Mouse (Mus musculus): ENCODE measurements around the gene Gm20388.
A peak's percentile ranks its signal among the peaks of the same experiment; 100 is the strongest.

Gm20388 gene

DNA sequence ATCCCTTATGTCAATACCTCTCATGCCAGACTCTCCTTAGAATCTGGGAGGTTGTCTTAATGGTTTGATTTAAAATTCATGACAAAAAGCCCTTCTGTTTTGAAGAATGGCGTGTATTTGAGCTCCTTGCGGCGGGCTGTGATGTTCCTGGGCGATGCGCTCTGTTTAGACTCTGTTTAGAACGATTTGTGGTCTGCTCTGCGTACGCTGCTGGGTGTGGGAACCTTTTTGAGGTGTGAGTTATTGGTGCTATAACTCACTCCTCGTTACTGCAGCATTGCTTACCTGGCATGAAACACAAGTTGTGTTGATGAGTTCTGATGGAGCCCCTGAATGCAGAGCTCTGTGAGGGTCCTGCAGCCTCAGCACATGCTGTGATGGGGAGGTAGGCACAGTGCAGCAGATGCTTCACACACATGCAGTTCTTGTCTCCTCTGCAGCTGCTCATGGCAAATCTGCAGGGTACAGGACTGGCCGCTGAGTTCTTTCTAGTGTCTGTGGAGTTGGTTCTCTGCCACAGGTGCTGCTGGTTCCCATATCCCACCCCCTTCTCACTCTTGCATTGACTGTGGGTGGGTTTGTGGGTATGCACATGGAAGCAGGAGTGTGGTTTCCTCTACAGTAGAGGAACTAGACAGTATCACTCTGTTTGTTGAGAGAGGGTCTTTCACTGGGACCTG lies 4363.9 kb downstream of the Gm20388 start:
- DNase-seq, result no peak

DNA sequence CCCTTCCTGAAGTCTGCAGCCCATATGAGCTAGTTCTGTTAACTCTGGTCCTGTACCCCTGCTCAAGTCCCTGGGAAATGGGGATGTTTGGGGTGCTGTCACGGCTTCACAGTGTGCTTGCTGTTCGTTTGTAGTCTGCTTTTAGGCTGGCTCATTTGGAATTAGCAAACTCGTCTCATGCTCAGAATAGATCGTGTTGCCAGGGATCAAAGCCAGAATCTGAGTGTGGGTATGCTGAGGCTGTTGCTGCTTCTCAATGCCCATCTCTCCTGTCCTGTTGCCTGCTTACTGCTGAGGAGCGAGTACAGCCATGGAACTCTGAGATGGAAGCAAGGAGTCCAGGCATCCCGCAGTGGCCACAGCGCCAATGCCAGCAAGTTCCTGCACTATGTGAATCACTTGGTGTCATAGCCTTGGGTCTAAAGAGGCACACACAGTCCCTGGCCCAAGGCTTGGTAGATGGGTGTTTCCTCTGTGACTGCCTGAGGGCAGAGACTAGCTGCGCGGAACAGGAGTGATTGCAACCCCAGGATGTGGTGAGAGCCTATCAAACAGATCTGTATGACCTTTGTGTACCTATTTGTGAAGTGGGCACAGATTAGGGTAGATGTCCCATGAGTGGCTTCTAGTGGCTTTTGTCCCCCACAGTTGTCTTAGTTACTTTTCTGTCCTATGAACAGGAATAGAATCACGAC lies 4364.9 kb downstream of the Gm20388 start:
- DNase-seq, result peak in 1 of 2 experiments; percentile 23

DNA sequence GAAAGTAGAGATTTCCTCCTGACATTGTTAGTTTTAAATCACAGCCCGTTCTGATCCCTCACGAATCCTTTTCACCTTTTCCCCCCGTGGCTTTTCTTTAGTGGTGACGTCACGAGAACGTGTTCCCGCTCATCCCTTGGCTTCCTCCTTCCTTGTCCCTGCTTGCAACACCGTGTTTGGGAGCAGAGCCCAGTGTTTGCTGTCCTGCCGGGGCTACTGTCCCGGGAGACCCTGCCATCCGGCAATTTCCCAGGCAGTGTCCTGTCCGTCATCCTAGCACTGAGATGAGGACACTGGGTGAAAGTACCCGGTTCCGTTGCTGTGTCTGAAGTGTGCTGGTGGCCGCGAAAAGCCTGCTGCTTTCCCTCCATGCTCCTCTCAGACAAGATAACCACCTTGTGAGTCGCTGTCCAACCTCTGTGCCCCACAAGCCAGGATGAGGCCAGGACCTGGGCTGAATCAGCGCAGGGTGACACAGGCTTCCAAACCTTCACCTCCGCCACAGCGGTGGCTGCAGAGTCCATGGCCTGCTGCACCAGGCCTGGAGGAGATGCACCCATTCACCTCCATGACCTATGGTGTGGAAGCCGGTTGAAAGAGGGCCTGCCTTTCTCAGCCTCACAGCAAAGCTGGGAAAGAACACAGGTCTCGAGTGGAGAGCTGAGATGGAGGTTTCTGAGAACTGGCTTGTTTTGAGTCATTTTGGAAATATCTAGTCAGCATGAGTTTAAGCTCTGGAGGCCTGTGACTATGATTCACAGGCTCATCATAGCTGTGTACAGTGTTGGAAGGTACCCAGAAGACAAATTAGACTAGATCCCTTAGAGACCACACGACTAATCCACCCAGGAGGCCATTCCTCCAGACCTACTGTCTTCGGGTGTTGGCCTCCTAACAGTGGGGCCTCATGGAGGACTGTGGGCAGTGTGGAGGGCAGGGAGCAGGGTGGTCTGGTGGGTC lies 4367.6 kb downstream of the Gm20388 start:
- DNase-seq, result peak in 1 of 2 experiments; percentile 33

DNA sequence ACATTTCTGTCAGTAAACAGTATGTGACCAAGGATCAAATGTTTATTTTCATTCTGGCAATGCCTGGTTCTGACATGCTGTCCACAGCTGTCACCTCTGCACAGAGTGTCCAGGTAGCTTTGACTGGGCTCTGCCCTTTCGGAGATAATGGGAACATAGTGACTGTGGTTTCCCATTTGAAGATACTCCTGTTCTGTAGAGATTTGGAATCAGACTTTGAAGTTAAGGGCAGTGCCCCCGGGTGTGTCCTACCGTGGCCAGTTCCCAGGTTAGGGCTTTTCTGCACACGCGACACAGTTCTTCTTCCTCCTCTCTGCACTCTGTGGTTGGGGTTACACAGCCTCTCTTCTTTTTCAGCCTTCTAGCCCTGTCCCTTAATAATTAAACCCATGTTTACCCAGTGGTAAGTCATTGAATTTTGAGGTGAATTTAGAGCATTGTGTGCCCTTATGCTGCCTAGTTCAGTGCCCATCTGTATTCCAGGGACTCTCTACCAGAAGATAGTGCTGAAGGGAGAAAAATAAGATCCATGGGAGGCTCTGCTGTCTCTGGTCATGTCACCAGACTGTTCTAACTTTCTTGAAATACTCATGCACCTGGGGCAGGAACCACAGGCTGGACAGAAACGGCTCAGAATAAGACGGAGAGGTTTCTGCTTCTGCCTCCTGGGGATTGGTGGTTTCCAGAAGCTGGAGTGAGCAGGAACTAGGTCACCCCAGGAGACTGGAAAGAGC lies 4368.5 kb downstream of the Gm20388 start:
- DNase-seq, result no peak

DNA sequence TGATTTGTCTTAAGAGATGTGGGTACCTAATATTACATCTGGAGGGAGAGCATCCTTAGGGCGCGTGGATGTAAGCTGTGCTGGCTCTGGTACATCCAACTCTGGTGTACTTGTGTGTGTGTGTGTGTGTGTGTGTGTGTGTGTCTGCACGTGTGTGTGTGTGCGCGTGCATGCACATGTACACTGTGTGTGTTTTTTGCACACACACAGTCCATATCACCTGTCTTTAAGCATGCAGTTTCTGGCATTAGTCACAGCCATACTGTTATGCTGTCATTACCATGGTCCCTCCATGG lies 4369.0 kb downstream of the Gm20388 start:
- no peak for DNase-seq

DNA sequence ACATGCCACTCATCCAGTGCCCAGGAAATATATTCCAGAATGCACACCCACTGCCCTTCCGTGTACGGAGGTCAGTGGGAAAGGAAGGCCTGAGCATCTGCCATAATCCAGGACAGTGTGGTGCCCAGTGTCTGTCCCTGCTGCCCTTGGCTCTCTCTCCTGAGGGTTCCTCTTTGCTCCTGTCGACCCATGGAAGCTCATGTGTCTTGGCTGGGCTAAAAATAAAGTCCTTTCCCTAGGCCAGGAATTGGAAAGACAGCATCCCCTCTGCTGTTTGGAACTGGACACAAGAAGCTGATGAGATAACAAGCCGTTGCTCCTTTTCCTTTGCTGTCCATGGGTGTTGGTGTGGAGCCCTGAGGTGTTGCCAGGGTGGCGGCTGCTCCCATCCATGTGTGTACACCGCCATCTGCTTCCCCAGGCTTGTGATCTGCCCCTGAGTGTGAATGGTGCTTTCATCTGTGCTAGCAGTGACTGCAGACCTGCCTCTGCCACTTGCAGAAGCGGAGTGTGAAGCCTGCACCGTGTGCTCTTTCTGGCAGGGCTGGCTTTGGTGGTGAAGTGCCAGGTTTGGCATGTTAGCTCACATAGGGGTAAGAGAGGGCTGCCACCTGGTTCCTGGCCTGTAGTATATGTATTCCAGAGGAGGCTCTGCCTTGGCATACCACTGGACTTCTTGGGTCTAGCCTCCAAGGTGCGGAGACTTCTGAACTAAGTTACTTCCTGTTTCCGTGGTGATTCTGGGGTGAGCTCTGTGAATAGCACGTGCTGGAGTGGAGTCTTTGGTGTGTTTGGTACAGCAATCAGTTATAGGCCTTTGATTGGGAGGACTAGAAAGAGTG lies 4371.3 kb downstream of the Gm20388 start:
- no peak for DNase-seq

DNA sequence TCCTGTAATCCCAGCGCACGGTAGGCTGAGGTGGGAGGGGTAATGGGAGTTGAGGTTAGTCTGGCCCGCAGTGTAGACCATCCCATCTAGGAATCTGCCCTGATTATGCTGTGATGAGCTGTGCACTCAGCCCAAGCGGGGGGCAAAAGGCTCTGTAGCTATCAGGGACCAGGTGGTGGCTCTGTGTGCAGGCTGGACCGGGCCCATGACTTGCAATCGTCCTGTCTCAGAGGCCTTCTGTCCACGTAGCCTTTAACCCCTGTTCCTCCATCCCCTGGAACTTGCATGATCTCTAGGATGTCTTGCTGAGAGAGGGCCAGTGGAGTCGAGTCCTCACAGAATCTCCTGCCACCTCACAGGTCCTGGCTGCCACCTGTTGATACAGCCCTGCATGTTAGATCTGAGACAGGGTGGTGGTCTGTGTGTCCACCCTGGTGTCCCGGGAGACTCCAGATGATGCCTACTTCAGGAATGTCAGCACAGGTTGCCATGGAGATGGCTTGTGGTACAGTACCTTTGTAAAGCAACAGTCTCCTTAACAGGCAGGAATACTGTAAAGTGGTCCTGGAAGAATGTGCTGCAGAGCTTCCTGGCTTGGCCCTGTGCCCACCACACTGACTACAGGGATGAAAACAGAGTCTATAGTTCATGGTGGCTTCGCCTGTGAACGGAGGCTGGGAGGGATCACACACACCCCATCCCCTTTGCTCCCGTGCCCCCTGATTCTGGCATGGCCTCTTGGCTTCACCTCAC lies 4372.4 kb downstream of the Gm20388 start:
- DNase-seq, result peak in 1 of 2 experiments; percentile 48

DNA sequence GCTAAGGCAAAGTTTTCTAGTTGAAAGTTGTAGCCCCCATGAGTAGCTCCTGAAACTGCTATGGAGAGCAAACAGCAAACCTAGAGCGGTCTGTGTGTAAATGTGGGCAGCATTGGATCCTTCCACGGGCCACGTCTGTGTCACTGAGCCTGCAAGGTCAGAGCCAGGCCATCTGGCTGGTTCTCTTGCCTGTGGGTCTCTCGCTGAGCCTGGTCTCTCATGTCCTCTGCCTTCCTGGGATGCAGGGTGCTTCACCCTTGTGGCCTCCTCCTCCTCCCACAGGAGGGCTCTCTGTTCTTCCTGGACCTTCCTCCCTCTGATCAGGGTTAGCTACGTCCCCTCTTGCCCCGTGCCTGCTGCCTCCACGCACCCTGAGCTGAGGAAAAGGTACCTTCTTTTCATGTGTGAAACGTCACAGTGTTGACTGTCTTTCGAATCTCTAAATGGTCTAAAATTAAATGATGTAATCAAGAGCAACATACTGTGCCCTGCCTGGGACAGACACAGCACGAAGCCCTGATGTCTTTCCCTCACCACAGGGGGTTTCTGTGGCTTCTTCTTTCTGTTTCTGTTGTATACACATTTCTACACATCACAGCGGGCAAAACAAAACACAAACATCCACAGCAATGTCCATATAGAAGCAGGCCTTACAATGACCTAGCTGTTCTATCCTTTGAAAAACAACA lies 4373.1 kb downstream of the Gm20388 start:
- no peak for DNase-seq

DNA sequence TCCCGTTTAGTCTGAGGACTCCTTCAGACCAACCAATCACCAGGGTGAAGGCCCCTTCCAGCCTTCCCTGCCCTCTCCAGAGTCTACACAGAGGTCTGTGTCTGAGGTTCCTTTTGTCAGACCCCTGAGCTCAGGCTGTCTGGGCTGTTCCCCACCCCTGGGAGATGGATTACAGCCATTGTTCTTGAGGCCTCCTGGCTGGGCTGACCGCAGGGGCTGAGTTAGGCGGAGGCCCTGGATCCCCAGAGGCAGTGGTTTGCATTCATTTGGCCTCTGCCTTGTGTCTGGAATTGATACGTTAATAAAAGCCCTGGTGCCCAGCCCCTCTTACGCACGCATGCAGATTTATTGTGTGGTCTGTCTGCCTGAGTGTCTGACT lies 4373.7 kb downstream of the Gm20388 start:
- DNase-seq, result peak in 1 of 2 experiments; percentile 46

DNA sequence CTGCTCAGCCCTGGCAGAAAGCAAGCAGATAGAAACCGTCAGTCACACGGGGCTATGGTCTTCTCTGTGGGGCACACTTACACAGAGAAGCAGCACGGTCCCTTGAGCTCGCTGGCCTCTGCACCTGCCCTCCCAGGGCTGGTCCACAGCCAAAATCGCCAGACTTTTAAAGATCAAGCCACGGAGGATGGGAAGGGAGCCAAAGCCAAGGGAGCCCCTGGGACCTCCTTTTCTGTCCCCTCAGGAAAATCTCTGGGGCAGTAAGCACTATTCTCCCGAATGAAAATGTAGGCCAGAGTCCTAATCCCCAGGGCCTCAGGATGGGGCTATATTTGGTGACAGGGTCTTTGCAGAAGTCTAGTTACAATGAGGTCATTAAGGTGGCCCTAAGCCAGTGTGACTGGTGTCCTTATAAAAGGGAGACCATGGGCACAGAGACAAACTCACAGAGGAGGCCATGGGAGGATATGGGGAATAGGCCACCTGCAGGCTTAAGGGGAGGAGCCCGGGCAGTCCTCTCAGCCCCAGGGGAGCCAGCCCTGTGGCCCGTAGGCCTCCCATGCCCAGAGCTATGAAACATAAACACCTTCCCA lies 4374.4 kb downstream of the Gm20388 start:
- no peak for DNase-seq

DNA sequence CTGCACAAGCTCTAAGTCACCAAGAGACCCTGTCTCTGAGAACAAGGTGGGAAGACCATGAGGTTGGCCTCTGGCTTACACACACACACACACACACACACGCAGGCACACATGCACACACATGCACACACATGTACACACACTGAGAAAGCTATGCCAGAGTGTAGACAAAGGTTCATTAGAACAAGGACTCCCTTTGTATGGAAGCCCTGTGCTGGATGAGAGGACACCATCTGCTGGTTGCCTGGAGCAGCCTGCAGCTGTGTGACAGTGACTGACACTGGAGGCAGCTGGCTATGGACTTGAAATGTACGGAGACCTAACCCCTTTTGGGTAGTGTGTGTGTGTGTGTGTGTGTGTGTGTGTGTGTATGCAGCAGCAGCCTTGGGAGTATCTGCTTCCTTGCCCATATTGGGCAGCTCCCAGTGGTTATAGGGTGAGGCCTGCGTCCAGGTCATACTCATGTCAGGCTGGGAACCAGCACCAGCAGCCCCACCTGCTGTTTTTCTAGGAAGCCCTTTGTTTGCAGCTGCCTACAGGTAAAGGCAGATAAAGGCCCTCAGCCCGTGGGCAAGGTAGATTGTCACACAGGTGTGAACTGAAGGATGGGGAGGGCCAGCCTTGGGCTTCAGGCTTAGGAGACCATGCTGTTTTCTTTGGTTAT lies 4376.0 kb downstream of the Gm20388 start:
- DNase-seq, result peak in 1 of 2 experiments; percentile 43

DNA sequence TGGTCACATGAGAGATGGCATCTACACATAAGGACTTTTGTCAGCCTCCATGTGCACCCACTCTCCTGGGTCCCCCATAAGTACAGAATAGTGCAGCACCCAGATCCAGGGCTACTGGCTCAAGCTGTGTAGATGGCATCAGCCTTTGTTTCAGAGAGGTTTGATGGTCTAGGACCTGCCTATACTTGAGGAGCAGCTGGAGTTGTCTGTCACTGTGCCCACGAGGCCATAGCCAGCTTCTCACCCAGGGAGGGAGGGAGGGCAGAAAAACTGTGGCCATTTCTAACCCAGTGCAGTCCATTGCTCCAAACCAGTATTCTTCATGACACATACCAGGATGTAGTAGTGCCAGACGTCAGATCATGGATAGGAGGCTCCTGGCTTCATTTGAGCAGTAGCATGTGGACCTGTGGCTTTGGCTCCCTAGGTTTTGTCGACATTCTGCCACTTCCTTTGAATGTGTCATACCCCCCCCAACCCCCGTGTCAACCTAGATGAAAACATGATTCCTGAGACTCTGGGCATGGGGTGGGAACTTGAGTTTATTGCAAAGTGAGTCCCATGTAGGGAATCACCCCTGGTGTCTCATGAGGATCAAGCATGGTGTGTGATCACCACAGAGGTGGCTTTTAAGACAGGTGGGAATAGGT lies 4377.7 kb downstream of the Gm20388 start:
- DNase-seq, result no peak

DNA sequence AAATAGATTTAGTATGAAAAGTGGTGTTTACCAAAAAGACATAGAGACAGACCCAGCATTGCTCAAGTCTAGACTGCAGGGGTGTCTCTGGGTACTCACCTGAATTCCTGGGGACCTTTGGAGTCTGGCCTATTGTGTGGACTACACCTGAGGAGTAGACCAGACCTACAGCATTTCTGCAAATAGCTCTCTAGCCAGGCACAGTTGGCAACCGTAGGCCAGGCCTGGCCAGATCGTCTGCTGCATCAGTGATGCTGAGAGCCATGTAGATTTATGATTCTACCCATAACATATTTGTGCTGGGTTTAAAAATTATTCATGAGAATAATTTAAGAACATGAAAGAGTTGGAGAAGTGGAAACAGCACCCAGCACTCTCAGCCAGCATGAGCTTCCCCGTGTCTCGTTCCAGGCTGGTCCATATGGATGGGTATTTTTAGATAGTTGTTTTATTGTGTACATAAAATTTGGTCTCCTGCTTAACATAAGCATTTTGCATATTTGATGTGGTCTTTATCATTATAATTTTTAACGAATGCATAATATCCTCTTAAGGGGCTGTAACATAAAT lies 4378.9 kb downstream of the Gm20388 start:
- no peak for DNase-seq

DNA sequence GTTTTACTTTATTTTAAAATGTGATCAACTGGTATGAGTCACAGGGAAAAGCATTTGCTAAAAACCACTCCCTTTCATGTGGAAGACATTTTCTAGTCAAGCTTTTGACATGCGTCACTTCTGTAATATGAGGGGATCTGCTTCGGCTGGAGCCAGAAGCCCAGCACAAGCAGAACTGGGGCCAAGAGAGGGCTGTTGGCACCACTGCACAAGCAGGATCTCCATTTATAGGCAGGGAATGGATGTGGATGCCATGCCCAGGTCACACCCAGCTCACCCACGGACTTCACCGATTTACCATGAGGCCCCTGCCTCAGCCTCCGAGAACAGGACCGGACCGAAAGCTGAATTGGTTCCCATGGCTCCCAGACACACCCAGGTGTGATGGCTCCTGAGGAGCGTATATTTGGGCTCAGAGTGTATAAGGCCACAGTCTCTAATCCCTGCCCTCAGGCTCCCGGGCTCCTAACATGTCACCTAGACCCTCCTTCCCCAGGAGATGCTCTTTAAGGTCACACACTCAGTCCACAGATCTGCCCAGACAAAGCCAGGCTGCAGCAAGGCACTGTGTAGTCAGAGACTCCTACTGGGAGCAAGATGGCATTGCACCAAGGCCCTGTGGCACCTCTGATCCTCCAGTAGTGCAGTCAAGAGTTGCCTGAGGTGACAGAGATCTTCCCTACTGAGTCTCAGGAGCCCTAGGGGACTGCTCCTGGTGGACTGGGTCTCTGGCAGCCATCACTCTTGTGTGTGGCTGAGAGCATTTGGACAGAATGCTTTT lies 4380.5 kb downstream of the Gm20388 start:
- DNase-seq, result peak in 1 of 2 experiments; percentile 48

DNA sequence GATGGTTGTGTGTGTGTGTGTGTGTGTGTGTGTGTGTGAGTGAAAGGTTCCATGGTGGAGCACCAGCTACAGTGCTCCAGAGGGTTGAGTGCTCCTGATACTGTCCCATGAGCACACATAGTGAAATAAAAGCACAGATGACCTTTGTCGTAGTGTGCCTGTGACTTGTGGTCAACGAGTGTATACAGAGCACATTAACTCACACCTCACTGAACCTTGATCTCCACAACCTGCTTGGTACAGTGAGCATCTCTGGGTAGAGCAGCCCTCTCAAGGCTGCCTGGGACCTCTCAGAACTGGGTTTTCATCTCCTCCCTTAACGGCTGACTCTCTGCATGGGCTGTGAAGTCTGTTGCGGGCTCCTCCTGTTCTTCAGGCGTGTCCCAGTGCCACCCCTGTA lies 4381.1 kb downstream of the Gm20388 start:
- DNase-seq, result no peak

DNA sequence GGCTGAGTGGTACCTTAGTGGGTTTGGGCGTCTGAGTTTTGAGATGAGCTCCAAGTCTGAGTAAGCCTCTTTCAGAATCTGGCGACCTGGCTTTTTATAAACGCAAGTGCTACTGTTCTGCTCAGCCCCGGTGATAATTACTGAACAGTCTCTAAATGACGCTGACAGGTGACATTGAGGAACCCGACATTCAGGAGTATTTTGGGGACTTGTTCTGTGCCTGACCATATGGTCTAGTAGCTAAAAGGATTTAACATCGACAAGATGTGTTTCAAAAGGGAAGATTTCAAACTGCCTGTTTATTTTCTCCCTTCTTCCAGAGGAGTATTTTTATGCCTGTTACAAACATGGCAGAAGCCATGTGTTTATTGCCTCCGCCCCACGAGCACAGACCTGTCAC lies 4382.3 kb downstream of the Gm20388 start:
- DNase-seq, result no peak

DNA sequence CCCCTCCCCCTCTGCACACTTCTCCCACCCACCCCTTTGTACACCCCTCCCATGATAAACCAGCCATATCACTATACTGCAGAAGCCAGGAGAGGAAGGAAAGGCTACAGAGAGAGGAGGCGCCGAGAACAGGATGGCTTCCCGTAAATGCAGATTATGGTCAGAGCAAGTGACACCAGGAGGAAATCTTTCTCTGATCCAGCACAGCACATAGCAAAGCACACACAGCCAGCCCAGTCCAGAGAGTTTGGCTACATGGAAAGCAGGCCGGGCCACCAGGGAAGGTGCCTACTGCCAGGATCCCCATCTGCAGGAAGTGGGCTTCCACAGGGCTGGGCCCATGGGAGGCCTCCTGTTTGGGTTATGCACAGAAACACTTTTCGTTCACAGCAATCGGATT lies 4383.8 kb downstream of the Gm20388 start:
- DNase-seq, result no peak

DNA sequence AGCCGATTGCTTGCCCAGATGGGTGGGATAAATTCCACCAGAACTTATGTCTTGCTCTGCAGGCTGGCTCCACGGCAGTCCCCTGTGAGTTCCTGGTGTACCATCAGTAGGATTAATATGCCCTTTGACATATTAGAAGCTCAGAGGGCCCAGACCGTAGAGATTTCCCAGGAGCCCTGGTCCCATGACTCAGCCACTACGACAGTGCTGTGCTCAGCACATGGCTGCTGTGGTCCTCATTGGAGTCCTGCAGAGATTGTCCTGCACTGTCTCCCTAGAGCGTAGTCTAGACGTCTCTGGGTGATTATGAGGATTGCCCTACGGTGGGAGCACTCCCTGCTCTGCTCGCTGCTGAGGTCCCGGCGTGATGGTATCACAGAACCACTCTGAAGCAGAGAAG lies 4384.3 kb downstream of the Gm20388 start:
- no peak for DNase-seq
